Mouse (Mus musculus): ENCODE data around the gene Rnase13. TPM values are rescaled to one million over a fixed set of nuclear protein-coding genes. Genes with fewer than 3 reads are reported as not detected.

Gene Rnase13
- polyA plus RNA-seq, 1 experiment = 0.21 TPM

- TF ChIP-seq CTCF (IDR thresholded peaks at IDR 0.05; ENCODE audit: extremely low read depth, insufficient read depth, low read length) (peak; percentile 92), POLR2A (IDR thresholded peaks at IDR 0.05; ENCODE audit: extremely low read depth, insufficient read depth, low read length) (no peak)
- Histone ChIP-seq H3K4me3 (ENCODE audit: insufficient read depth, low read length) (no peak overlapping the region), H3K27ac (ENCODE audit: insufficient read depth, low read length) (no peak overlapping the region), H3K4me1 (ENCODE audit: control insufficient read depth, insufficient read depth, low read length) (no peaks in the 10 kb centered on the region)
Measured at GRCm38 (mm10) chr14:51902806-51903710, 19.5 kb downstream of the Rnase13 start.

GRCm38 (mm10) chr14:51899351-51899750, 23.2 kb downstream of the Rnase13 start:
- Histone ChIP-seq H3K4me1 (ENCODE audit: control insufficient read depth, insufficient read depth, low read length) (no peaks in the 10 kb centered on the region), H3K27ac (ENCODE audit: insufficient read depth, low read length) (no peak overlapping the region), H3K4me3 (ENCODE audit: insufficient read depth, low read length) (no peak overlapping the region)
- TF ChIP-seq POLR2A (IDR thresholded peaks at IDR 0.05; ENCODE audit: extremely low read depth, insufficient read depth, low read length) = no peak

- Histone ChIP-seq H3K4me3 (ENCODE audit: insufficient read depth, low read length) (no peak overlapping the region), H3K4me1 (ENCODE audit: control insufficient read depth, insufficient read depth, low read length) (no peaks in the 10 kb centered on the region), H3K27ac (ENCODE audit: insufficient read depth, low read length) (no peak overlapping the region)
- TF ChIP-seq CTCF (IDR thresholded peaks at IDR 0.05; ENCODE audit: extremely low read depth, insufficient read depth, low read length) (no peak), POLR2A (IDR thresholded peaks at IDR 0.05; ENCODE audit: extremely low read depth, insufficient read depth, low read length) (no peak)
Measured at GRCm38 (mm10) chr14:51896539-51897170, 25.9 kb downstream of the Rnase13 start.

- no peak overlapping the region for H3K4me3 ChIP-seq (ENCODE audit: insufficient read depth, low read length)
- TF ChIP-seq CTCF (IDR thresholded peaks at IDR 0.05; ENCODE audit: extremely low read depth, insufficient read depth, low read length) (no peak), POLR2A (IDR thresholded peaks at IDR 0.05; ENCODE audit: extremely low read depth, insufficient read depth, low read length) (no peak)
- H3K27ac ChIP-seq (ENCODE audit: insufficient read depth, low read length) = no peak overlapping the region
- no peaks in the 10 kb centered on the region for H3K4me1 ChIP-seq (ENCODE audit: control insufficient read depth, insufficient read depth, low read length)
Measured at GRCm38 (mm10) chr14:51896019-51896418, 26.6 kb downstream of the Rnase13 start.

GRCm38 (mm10) chr14:51895071-51895470, 27.5 kb downstream of the Rnase13 start:
- TF ChIP-seq POLR2A (IDR thresholded peaks at IDR 0.05; ENCODE audit: extremely low read depth, insufficient read depth, low read length) (no peak), CTCF (IDR thresholded peaks at IDR 0.05; ENCODE audit: extremely low read depth, insufficient read depth, low read length) (no peak)
- no peak overlapping the region for H3K4me3 ChIP-seq (ENCODE audit: insufficient read depth, low read length)
- no peak overlapping the region for H3K27ac ChIP-seq (ENCODE audit: insufficient read depth, low read length)
- H3K4me1 ChIP-seq (ENCODE audit: control insufficient read depth, insufficient read depth, low read length) = no peaks in the 10 kb centered on the region

- no peak overlapping the region for H3K27ac ChIP-seq (ENCODE audit: insufficient read depth, low read length)
- TF ChIP-seq POLR2A (IDR thresholded peaks at IDR 0.05; ENCODE audit: extremely low read depth, insufficient read depth, low read length) (no peak), CTCF (IDR thresholded peaks at IDR 0.05; ENCODE audit: extremely low read depth, insufficient read depth, low read length) (no peak)
- no peak overlapping the region for H3K4me3 ChIP-seq (ENCODE audit: insufficient read depth, low read length)
- H3K4me1 ChIP-seq (ENCODE audit: control insufficient read depth, insufficient read depth, low read length) = no peaks in the 10 kb centered on the region
Measured at GRCm38 (mm10) chr14:51893809-51894208, 28.8 kb downstream of the Rnase13 start.

- no peak overlapping the region for H3K27ac ChIP-seq (ENCODE audit: insufficient read depth, low read length)
- H3K4me3 ChIP-seq (ENCODE audit: insufficient read depth, low read length) = no peak overlapping the region
- no peaks in the 10 kb centered on the region for H3K4me1 ChIP-seq (ENCODE audit: control insufficient read depth, insufficient read depth, low read length)
- no peak for TF ChIP-seq CTCF (IDR thresholded peaks at IDR 0.05; ENCODE audit: extremely low read depth, insufficient read depth, low read length)
Measured at GRCm38 (mm10) chr14:51893094-51893794, 29.3 kb downstream of the Rnase13 start.

GRCm38 (mm10) chr14:51892191-51892939, 30.2 kb downstream of the Rnase13 start, which contains the start of gene Slc39a2:
Slc39a2 (plus strand) TSS chr14:51892889.
- no peak for TF ChIP-seq POLR2A (IDR thresholded peaks at IDR 0.05; ENCODE audit: extremely low read depth, insufficient read depth, low read length)
- TF ChIP-seq CTCF (IDR thresholded peaks at IDR 0.05; ENCODE audit: extremely low read depth, insufficient read depth, low read length) = no peak
- H3K4me1 ChIP-seq (ENCODE audit: control insufficient read depth, insufficient read depth, low read length) = no peaks in the 10 kb centered on the region
- H3K4me3 ChIP-seq (ENCODE audit: insufficient read depth, low read length) = no peak within 1 kb of the TSS
- H3K27ac ChIP-seq (ENCODE audit: insufficient read depth, low read length) = no peak within 1 kb of the TSS

- Histone ChIP-seq H3K27ac (ENCODE audit: insufficient read depth, low read length) (no peak overlapping the region), H3K4me1 (ENCODE audit: control insufficient read depth, insufficient read depth, low read length) (no peaks in the 10 kb centered on the region), H3K4me3 (ENCODE audit: insufficient read depth, low read length) (no peak overlapping the region)
- no peak for TF ChIP-seq POLR2A (IDR thresholded peaks at IDR 0.05; ENCODE audit: extremely low read depth, insufficient read depth, low read length)
- TF ChIP-seq CTCF (IDR thresholded peaks at IDR 0.05; ENCODE audit: extremely low read depth, insufficient read depth, low read length) = no peak
Measured at GRCm38 (mm10) chr14:51889833-51890232, 32.7 kb downstream of the Rnase13 start.
